Mouse (Mus musculus): Measurements from ENCODE around the gene Pafah1b1.

Pafah1b1 gene

DNA sequence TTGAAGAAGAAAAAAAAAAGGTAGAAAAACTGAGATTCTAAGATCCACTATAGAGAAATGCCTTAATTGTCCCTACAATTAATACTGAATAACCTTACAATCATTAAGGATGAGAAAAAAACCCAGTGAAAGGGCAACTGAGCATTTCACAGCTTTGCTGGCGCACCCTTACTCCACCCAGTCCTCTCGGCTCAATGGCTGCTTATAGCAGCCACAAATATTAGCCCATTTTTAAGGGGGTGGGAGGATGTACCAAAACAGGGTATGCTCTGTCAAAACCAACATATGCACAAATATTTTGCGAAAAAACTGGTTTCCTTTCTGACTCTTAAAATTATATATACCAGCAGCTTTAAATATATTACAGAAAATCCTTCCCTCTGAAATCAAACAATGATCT lies 2.5 kb downstream of the Pafah1b1 start:
- peak in 1 of 2 experiments; percentile 43 for DNase-seq (ENCODE audit: inconsistent age in 2 of 2, low spot score in 1 of 2)

DNA sequence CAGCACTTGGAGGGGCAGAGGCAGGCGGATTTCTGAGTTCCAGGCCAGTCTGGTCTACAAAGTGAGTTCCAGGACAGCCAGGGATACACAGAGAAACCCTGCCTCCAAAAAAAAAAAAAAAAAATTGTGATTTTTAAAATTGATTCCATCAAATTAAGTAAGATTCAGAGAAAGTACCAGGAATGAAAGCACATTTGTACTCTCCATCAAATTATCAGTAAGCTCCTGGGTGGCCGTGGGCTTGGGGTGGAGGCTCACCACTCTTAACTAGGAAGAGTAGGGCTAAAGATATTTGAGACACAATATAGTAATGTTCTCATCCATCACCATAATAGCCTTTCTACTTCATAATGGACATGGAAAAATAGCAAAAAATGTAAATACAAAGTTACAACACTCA lies 3.3 kb downstream of the Pafah1b1 start:
- no peak for DNase-seq (ENCODE audit: inconsistent age in 2 of 2, low spot score in 1 of 2)

DNA sequence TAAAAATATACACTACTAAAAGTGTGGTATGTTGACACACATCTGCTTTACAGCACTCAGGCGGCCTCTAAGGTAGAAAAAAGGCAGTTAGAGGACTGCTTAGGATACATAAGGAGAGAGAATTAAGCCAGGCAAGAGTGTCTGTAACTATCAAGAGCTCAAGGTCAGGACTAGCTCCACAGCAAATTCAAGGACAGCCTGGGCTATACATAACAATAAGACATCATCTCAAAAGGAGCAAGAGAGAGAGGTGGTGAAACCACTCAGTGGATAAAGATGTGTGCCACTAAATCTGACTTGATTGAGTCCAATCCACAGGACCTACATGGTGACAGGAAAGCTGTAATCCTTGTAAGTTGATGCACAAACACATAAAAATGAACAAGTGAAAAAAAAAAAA lies 3.8 kb downstream of the Pafah1b1 start:
- DNase-seq (ENCODE audit: inconsistent age in 2 of 2, low spot score in 1 of 2) = peak in 1 of 2 experiments; percentile 48

DNA sequence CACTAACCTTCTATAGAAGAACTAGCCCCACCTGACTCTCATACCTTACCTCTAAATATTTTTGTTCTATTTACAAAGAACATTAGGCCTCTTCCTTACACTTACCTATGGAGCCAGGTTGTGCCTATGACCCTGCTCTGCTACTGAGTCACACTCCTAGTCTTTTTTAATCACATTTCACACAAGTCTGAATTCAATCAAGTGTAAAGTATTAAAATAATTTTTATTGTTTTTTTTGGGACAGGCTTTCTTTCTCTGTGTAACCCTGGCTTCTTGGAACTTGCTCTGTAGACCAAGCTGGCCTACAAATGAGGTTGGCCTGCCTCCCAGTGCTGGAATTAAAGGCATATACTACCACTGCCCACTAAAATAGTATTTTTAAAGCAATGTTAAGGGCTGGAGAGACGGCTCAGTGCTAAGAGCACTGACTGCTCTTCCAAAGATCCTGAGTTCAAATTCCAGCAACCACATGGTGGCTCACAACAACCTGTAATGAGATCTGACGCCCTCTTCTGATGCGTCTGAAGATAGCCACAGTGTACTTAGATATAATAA lies 8.4 kb downstream of the Pafah1b1 start:
- peak in 1 of 2 experiments; percentile 64 for DNase-seq (ENCODE audit: inconsistent age in 2 of 2, low spot score in 1 of 2)

DNA sequence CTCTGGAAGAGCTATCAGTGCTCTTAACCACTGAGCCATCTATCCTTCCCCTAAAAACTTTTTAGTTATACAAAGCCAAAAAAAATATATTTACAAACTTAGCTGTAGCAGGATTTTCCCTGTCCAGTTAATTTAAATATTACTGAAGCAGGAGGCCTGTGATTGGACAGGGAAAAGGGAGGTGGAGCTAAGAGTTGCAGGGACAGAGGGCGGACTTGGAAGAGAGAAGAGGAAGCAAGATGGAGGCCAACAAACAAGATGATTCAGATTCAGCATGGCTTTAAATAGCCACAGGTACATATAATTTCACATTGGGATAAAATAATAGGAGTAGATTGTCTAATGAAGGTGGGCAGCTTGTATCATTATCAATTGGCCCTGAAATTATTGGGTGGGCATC lies 13.8 kb downstream of the Pafah1b1 start:
- DNase-seq (ENCODE audit: inconsistent age in 2 of 2, low spot score in 1 of 2) = no peak

DNA sequence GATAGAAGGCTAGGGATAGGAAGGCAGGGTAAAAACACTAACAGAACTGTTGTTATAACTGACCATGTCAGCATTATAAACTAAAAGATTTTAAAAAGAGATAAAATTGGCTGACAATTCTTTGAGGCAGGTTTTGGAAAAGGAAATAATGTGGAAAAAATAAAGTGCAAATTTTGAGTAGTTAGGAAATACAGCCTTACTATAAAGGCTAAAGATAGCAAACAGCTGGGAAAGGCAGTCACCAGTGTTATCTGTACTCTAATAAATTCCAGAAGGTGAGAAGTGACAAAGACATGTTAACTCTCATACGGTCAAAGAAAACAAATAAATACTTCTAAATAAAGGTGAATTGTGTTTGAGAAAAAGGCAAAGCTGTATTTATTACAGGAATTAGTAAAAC lies 15.7 kb downstream of the Pafah1b1 start:
- no peak for DNase-seq (ENCODE audit: inconsistent age in 2 of 2, low spot score in 1 of 2)

DNA sequence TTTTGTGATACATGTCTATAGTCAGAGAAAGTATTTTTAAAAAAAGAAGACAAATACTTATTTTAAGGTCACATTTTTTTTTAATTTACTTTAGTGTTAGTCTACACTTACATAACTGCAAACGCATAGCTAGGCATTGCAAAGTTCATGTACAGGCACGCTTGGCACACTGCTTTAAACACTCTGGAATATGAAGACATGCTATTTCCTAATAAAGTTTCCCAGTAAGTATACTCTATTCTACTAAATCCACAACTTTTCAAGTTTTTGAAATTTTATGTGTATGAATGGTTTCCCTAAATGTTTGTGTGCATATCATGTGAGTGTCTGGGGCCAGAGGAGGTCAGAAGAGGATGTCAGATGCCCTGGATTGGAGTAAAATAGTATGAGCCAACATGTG lies 20.4 kb downstream of the Pafah1b1 start:
- no peak for DNase-seq (ENCODE audit: inconsistent age in 2 of 2, low spot score in 1 of 2)

DNA sequence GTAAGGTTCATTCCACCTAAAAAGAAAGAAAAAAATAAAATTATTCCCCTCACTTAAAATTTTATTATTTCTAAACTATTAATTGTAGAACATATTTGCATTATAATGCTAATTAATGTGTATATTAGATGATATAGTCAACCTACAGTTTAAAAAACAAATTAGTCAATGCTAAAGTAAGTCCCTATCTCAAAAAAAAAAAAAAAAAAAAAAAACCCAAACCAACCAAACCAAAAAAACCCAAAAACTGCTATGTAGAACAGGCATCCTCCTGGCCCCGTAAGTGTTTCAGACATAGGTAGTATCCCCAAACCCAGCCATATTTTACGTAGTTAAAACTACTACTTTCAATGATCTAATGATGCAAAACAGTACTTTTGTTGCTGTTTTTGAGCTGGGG lies 25.0 kb downstream of the Pafah1b1 start:
- no peak for DNase-seq (ENCODE audit: inconsistent age in 2 of 2, low spot score in 1 of 2)

DNA sequence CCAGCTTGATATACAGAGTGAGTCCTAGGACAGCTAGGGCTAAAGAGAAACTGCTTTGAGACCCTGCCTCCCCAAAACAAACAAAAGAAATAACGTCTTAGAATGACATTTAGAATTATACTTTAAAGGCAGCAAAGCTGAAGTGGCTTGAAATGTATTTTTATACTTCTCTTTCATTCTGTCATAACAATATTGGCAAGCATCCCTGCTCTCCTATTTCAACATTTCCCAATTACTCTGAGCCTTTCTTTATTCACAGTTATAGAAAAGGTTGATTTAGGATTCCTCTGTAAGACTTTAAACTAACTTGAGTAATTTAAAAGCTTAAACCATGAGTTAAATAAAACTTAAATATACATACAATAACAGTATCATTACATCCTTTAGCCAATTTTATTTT lies 32.3 kb downstream of the Pafah1b1 start:
- DNase-seq (ENCODE audit: inconsistent age in 2 of 2, low spot score in 1 of 2) = peak in 1 of 2 experiments; percentile 51

DNA sequence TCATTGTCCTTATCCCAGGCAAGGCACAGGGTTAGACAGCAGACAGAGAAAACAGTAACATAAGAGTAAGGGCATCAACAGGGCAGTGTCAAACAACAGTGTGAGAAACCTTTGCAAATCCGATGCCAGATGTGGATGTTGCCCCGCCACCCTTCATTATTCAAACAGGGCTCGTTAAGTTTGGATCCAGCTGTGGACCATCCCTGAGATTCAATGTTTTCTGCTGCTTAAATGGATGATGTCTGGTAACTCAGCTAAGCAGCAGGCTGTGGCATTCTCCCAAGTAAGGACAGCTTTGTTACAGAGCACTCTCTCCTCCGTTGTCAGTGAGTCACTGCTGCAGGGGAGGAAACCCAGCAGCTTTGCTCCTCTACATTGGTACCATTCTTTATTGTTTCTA lies 49.3 kb downstream of the Pafah1b1 start:
- no peak for DNase-seq (ENCODE audit: inconsistent age in 2 of 2, low spot score in 1 of 2)

DNA sequence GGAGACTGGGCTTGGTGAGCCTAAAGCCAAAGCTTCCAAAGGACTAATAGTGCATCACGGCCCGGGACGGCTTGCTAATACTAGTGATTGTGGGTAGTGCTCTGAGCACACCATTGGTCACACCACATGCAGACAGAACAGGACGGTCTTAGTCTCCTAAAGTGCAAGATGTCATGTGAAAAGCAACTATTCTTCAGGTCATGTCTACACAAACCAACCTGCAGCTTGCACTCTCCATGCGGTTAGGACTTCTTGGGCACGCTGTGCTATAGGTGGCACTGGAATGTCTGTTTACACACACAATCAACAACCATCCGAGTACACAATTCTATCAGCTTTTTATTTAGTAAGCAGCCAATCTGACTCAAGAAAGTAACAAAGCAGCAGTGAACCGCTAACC lies 49.8 kb downstream of the Pafah1b1 start:
- DNase-seq (ENCODE audit: inconsistent age in 2 of 2, low spot score in 1 of 2) = no peak

DNA sequence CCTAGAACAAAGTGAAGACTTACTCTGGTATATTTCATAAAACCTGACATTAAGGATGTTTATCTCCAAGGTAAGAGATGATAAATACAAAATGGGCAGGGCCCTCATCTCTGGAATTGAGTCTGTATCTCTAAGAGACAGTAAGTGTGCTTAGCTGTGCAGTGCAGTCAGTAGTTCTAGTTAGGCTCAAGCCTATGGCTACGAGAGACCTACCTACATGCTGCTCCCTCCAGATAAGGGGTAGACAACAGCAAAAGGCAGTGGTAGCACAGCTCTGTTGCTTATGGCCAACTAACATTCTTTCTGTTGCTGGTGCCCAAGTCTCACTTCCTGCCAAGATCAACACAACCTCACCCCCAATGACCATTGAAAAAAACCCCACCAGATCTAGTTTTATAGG lies 50.9 kb downstream of the Pafah1b1 start:
- DNase-seq (ENCODE audit: inconsistent age in 2 of 2, low spot score in 1 of 2) = no peak

DNA sequence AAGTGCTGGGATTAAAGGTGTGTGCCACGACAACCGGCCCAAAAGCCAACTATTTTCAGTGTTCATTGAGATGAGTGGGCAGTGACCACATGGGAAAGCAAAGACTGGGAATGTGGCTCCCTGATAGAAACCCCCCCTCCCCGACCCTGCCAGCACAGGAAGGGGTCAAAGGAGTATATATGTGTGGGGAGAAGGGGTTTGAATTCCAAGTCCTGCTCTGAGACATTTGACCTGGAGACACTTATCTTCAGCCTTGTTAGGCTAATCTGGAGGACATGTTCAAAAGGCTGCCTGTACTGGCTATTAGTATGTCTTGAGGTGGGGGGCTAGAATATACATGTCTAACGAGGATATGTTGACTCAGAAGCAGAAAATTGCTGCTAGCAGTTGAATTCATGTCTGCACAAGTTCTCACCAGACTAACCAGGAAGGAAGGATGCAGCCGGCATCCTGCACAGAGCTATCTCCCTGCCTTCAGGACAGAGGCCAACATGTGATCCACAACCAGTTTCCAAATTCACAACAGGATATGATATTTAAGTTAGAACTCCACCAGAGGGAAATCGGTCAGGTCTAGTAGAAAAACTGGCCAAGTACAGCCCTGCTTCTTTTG lies 51.5 kb downstream of the Pafah1b1 start:
- peak in 1 of 2 experiments; percentile 55 for DNase-seq (ENCODE audit: inconsistent age in 2 of 2, low spot score in 1 of 2)

DNA sequence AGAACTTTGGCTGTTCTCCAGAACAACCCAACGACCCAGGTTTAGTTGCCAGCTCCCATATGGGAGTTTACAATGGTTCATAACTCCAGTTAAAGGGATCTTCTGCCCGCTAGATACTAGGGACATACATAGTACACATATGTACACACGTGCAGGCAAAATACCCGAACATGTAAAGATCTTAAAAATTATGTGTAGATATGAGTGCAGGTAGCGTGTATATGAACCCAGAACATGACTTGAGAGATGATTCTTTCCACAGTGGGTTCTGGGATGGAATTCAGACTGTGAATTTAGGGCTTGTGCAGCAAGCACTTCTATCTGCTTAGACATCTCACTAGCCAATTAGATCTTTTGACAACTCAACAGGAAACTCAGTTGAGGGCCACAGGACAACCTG lies 52.6 kb downstream of the Pafah1b1 start:
- peak in 1 of 2 experiments; percentile 38 for DNase-seq (ENCODE audit: inconsistent age in 2 of 2, low spot score in 1 of 2)

DNA sequence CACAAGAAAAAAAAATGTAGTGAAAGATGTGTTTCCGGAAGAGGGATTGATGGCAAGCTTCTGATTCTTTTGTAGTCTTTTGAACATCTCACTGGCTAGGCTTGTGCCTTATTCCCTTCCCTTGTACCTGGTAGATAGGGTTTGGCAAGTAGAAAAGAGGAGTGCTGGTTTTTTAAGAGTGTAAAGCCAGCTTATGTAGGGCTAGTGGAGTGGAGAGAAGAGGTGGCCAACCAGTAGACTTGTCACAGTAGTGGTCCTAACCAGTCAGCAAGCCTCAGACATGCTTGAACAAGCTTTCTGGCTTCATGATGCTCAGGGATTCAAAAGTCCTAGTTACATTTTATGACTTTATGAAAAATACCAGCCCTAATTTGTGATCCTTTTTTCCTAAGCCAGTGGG lies 53.5 kb downstream of the Pafah1b1 start:
- DNase-seq (ENCODE audit: inconsistent age in 2 of 2, low spot score in 1 of 2) = no peak

DNA sequence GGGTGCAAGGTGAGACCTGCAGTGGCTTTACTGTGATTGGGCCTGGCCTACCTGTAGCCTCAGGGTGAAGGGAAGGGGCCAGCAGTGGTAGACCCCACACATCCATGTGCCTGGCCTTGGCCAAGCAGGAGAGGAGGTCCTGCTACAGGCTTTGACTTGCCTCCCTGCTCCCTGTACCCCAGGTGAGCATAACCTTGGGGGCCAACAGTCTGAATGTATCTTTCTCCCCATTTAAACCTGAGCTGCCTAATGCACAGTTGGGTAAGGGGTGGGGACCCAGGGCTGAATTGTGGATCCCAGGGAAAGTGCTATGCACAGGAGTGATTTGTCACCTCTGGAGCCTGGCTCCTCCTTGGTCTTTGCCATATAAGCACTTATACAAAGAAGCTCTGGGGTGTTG lies 54.3 kb downstream of the Pafah1b1 start:
- peak in 1 of 2 experiments; percentile 51 for DNase-seq (ENCODE audit: inconsistent age in 2 of 2, low spot score in 1 of 2)

DNA sequence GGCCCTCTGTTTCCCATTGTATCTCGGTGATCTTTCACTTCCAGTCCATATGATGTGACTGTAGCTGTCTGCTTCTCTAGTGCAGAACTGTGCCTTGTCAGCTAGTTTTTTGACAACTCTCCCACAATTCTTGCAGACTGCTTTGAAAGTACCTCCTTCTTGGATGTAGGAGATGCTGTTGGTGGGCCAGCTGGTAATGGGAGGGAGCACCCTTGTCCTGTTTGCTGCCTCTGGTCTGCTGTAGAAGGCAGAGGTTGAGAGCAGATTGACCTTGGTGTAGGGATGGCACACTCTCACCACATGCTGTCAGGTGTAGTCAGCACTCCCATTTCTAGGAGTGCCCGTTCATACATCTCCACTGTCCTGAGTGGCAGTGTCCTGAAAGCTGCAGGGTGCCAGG lies 55.5 kb downstream of the Pafah1b1 start:
- DNase-seq (ENCODE audit: inconsistent age in 2 of 2, low spot score in 1 of 2) = no peak

DNA sequence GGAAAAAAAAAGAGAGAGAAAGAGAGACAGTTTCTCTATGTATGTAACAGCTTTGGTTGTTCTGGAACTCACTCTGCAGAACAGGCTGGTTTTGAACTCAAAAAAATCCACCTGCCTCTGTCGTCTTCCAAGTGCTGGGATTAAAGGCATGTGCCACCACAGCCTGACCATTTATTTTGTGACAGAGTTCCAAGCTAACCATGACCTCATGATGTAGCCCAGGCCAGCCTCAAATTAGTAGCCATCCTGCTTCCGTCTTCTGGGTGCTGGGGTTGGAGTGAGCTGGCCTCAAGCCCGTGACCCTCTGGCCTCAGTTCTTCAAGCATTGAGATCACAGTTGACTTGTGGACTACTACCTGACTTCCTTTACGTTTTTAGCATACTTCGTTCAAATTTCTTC lies 56.0 kb downstream of the Pafah1b1 start:
- DNase-seq (ENCODE audit: inconsistent age in 2 of 2, low spot score in 1 of 2) = no peak

DNA sequence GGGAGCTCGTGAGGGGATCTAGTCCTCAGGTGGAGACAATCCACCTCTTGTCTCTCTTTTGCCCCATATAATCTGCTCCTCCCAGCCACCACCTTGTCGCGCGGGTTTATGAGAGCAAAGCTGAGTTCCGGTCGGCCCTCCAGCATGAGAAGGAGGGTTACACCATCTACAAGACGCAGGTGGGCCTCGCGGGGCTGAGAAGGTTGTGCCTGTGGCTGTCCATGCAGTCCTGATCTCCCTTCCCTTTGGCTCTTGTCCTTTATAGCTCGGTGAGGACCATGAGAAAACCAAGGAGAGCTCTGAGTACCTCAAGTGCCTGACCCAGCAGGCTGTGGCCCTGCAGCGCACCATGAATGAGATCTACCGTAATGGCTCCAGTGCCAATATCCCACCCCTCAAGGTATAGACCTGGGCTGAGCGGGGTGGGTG lies 56.9 kb downstream of the Pafah1b1 start:
- no peak for DNase-seq (ENCODE audit: inconsistent age in 2 of 2, low spot score in 1 of 2)

DNA sequence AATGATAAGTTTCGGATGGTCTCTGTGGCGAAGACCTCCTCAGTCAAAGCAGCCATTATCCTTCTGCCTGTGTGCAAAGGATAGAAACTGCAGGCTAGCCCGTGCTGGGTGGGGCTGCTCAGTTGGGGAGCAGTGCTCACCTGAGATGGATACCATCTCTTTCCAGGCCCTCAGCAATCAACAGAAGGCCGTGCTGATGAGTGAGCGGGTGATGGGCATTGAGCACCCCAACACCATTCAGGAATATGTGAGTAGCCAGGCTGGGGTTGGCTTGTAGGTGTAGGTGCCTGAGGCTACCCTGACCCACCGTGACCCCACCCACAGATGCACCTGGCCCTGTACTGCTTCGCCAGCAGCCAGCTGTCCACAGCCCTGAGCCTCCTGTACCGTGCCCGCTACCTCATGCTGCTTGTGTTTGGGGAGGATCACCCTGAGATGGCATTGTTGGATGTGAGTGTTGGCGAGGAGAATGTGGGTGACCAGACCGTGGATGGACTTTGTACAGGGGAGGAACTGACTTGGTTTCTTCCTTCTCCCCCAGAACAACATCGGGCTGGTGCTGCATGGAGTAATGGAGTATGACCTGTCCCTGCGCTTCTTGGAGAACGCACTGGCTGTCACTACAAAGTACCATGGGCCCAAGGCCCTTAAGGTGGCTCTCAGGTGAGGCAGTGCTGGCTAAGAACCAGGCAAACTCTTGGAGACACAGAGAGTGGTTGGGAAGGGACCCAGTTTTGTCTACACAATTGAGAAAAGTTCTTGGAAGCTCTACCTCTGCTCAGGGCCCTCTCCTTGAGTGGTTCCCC lies 57.5 kb downstream of the Pafah1b1 start:
- DNase-seq (ENCODE audit: inconsistent age in 2 of 2, low spot score in 1 of 2) = peak in 1 of 2 experiments; percentile 41

DNA sequence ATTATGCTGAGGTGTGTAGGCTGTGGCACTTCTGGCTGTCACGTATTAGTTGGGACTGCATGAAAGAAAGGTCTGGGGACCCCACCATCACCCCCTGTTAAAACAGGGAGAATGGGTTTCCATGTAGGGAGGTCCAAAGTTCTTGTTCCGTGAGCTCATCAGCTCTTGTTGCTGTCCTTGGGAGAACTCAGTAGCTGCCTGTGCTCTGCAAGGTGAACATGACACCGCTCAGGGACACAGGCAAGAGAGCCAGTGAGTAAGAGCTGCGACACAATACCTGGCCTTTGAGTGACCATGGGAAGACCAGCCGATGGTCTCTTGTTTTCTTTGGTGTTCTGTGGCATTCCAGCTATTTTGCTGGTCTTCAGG lies 58.2 kb downstream of the Pafah1b1 start:
- DNase-seq (ENCODE audit: inconsistent age in 2 of 2, low spot score in 1 of 2) = peak; percentile 63 to 80

DNA sequence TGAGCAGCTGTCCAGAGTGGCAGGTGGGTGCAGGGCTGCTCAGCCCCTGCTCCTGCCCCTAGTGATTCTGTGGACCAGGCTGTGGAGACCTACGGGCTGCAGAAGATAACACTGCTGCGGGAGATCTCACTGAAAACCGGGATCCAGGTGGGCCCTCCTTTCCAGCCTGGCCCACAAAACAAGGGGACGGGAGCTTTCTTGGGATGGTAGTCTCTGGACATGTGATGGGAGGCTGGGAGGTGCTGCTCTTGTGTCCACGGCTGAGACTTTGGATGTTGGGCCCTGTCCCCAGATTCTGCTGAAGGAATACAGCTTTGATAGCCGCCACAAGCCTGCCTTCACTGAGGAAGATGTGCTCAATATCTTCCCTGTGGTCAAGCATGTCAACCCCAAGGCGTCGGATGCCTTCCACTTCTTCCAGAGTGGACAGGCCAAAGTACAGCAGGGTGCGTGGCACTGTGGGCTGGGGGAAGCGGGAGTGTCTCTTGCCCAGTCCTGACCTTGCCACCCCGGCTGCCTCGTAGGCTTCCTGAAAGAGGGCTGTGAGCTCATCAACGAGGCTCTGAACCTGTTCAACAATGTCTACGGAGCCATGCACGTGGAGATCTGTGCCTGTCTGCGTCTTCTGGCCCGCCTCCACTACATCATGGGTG lies 58.7 kb downstream of the Pafah1b1 start:
- peak in 1 of 2 experiments; percentile 40 for DNase-seq (ENCODE audit: inconsistent age in 2 of 2, low spot score in 1 of 2)

All from adrenal gland, adult (tissue).